Comparison of ENCODE assay signal across 9 mouse cellular contexts in genomic region chr6:34034577-34035461, GRCm38 (mm10). TPM values are rescaled to one million over a fixed set of nuclear protein-coding genes. Genes with fewer than 3 reads are reported as not detected.
DNase-seq lines count a peak whose midpoint lies in the region; ATAC-seq and TF ChIP-seq lines count a peak whose summit lies in the region.
"Had no signal": no experiment of that assay in that cellular context is flagged by ENCODE, and none has a peak within 500 bp of the region (broad histone marks: within the 10 kb centered on the region; RNA-seq: fewer than 3 reads in every experiment).

No protein-coding gene starts in this region.

- no peaks in the 10 kb centered on the region for H3K27me3 ChIP-seq in forebrain, embryonic 14.5 days (replicated peaks; ENCODE audit: control insufficient read depth, insufficient read depth, low read length)
- H3K27me3 ChIP-seq in forebrain, embryonic 12.5 days = no peaks in the 10 kb centered on the region
- no peaks in the 10 kb centered on the region for H3K27me3 ChIP-seq in lung, embryonic 15.5 days
- no peaks in the 10 kb centered on the region for H3K27me3 ChIP-seq in kidney, postnatal 0 days (ENCODE audit: insufficient read depth, low read length)

- TF ChIP-seq CTCF in lung, adult 2 months (IDR thresholded peaks at IDR 0.05; ENCODE audit: insufficient read depth, low read length) = no peak
- TF ChIP-seq CTCF in kidney, postnatal 0 days (IDR thresholded peaks at IDR 0.05; ENCODE audit: low read depth) = no peak

- TF ChIP-seq POLR2A in lung, adult 2 months (IDR thresholded peaks at IDR 0.05; ENCODE audit: borderline replicate concordance, extremely low read depth, low read depth, low read length) = no peak

- DNase-seq in forebrain, embryonic 14.5 days (ENCODE audit: low spot score) = peak; percentile 36
- no peak for DNase-seq in lung, adult 2 months
- DNase-seq in kidney, postnatal 0 days (ENCODE audit: low spot score) = peak; percentile 82
- DNase-seq in lung, postnatal 4 days = peak; percentile 31 to 77
- no peak for DNase-seq in ovary, postnatal 36 days (ENCODE audit: low spot score)
- DNase-seq: gastrocnemius, postnatal 36 days had no signal

- H3K4me3 ChIP-seq in forebrain, embryonic 14.5 days (ENCODE audit: low read depth, low read length) = no peak overlapping the region
- H3K4me3 ChIP-seq in forebrain, embryonic 12.5 days (replicated peaks) = no peak overlapping the region
- H3K4me3 ChIP-seq in lung, embryonic 15.5 days = no peak overlapping the region
- no peak overlapping the region for H3K4me3 ChIP-seq in lung, adult 2 months (replicated peaks; ENCODE audit: extremely low read depth, low read depth, low read length)
- H3K4me3 ChIP-seq in kidney, postnatal 0 days (replicated peaks; ENCODE audit: low read depth, low read length) = no peak overlapping the region

- no peaks in the 10 kb centered on the region for H3K36me3 ChIP-seq in forebrain, embryonic 14.5 days (ENCODE audit: control insufficient read depth, insufficient read depth, low read length)
- no peaks in the 10 kb centered on the region for H3K36me3 ChIP-seq in forebrain, embryonic 12.5 days (replicated peaks)
- no peaks in the 10 kb centered on the region for H3K36me3 ChIP-seq in lung, embryonic 15.5 days
- no peaks in the 10 kb centered on the region for H3K36me3 ChIP-seq in kidney, postnatal 0 days (ENCODE audit: insufficient read depth, low read length)

- no peak overlapping the region for H3K27ac ChIP-seq in forebrain, embryonic 14.5 days (ENCODE audit: low read depth, low read length)
- no peak overlapping the region for H3K27ac ChIP-seq in forebrain, embryonic 12.5 days
- peak overlapping the region; percentile 65 for H3K27ac ChIP-seq in lung, embryonic 15.5 days
- no peak overlapping the region for H3K27ac ChIP-seq in kidney, postnatal 0 days

- 47% methylated on average over 15 of the region's 15 CpGs for WGBS in forebrain, embryonic 14.5 days
- 52% methylated on average over 15 of the region's 15 CpGs for WGBS in forebrain, embryonic 12.5 days
- WGBS in lung, embryonic 15.5 days = 17% methylated on average over 15 of the region's 15 CpGs
- WGBS in lung, adult 2 months = 35% methylated on average over 15 of the region's 15 CpGs
- WGBS in kidney, postnatal 0 days = 32% methylated on average over 15 of the region's 15 CpGs

- H3K9me3 ChIP-seq in forebrain, embryonic 14.5 days (replicated peaks; ENCODE audit: control insufficient read depth, low read length) = no peaks in the 10 kb centered on the region
- no peaks in the 10 kb centered on the region for H3K9me3 ChIP-seq in forebrain, embryonic 12.5 days
- H3K9me3 ChIP-seq in lung, embryonic 15.5 days = no peaks in the 10 kb centered on the region
- H3K9me3 ChIP-seq in kidney, postnatal 0 days (replicated peaks; ENCODE audit: low read length) = no peaks in the 10 kb centered on the region

- H3K9ac ChIP-seq in forebrain, embryonic 14.5 days (ENCODE audit: low read length) = no peak overlapping the region
- H3K9ac ChIP-seq in forebrain, embryonic 12.5 days = no peak overlapping the region
- no peak overlapping the region for H3K9ac ChIP-seq in lung, embryonic 15.5 days
- no peak overlapping the region for H3K9ac ChIP-seq in kidney, postnatal 0 days (ENCODE audit: low read depth, low read length)

- 0 out of 2 replicates have a peak, but pooled peaks cover under 1% of the 10 kb centered on the region for H3K4me1 ChIP-seq in forebrain, embryonic 14.5 days (ENCODE audit: control insufficient read depth, insufficient read depth, low read length)
- H3K4me1 ChIP-seq in forebrain, embryonic 12.5 days = peaks cover 11% of the 10 kb centered on the region; the same call in 1 of the 2 replicates
- peaks cover 22% of the 10 kb centered on the region for H3K4me1 ChIP-seq in lung, embryonic 15.5 days
- H3K4me1 ChIP-seq in lung, adult 2 months (ENCODE audit: control insufficient read depth, insufficient read depth, low read length) = no peaks in the 10 kb centered on the region; the same call in 1 of the 2 replicates
- H3K4me1 ChIP-seq in kidney, postnatal 0 days (replicated peaks; ENCODE audit: insufficient read depth, low read length) = no peaks in the 10 kb centered on the region

- H3K4me2 ChIP-seq in forebrain, embryonic 14.5 days (ENCODE audit: low read length) = no peak overlapping the region
- H3K4me2 ChIP-seq in forebrain, embryonic 12.5 days = no peak overlapping the region
- no peak overlapping the region for H3K4me2 ChIP-seq in lung, embryonic 15.5 days
- H3K4me2 ChIP-seq in kidney, postnatal 0 days (ENCODE audit: low read length) = no peak overlapping the region

- 0 out of 2 replicates have a peak, but pooled peaks have one; percentile 23 for ATAC-seq in forebrain, embryonic 14.5 days
- no peak for ATAC-seq in forebrain, embryonic 12.5 days (ENCODE audit: low FRiP score)
- ATAC-seq in lung, embryonic 15.5 days (ENCODE audit: borderline replicate concordance, extremely low read depth, low FRiP score, low TSS enrichment) = peak; percentile 77
- peak; percentile 84 for ATAC-seq in kidney, postnatal 0 days (replicated peaks; ENCODE audit: low FRiP score, low read depth)
- ATAC-seq in granulocyte monocyte progenitor cell, adult 5-6 weeks (replicated peaks; ENCODE audit: poor library complexity, severe bottlenecking) = no peak

RNA-seq across cellular contexts. Expression of gene Lrguk, which starts 5.6 kb away (rescaled TPM):
- polyA plus RNA-seq in forebrain, embryonic 14.5 days (2014; fragmentation: Nextera tagmentation; extraction: Ambion mirVana) = 1.0 and 1.1 TPM in 2 replicates
- polyA plus RNA-seq in forebrain, embryonic 12.5 days (2016; fragmentation: Nextera tagmentation; extraction: Ambion mirVana) = 0.90 and 0.98 TPM in 2 replicates
- polyA plus RNA-seq in lung, embryonic 15.5 days (2015; fragmentation: Nextera tagmentation; extraction: Ambion mirVana) = 2.6 and 3.2 TPM in 2 replicates
- 1.5 and 2.1 TPM in 2 replicates for polyA plus RNA-seq in lung, adult 2 months (2012; rRNA removed)
- 1.2 and 1.3 TPM in 2 replicates for polyA plus RNA-seq in kidney, postnatal 0 days (2015; fragmentation: Nextera tagmentation; extraction: Ambion mirVana)
- total RNA-seq in granulocyte monocyte progenitor cell, adult 5-6 weeks (2014; fragmentation: Nextera tagmentation) = 0.88 TPM in 1 of 2 replicates, not detected in the other
- total RNA-seq in granulocyte monocyte progenitor cell, adult 5-6 weeks (2017) = 0.04 TPM in 1 of 2 replicates, not detected in the other

Comparison
In these comparisons a context has a peak if more than half of its experiments do, and no peak if none do; other contexts are left out.
1. ATAC-seq: peak in forebrain, embryonic 14.5 days (single experiment), lung, embryonic 15.5 days (single experiment) and kidney, postnatal 0 days (single experiment); none in forebrain, embryonic 12.5 days (single experiment) and granulocyte monocyte progenitor cell, adult 5-6 weeks (single experiment).
2. DNase-seq: peak in forebrain, embryonic 14.5 days (single experiment), kidney, postnatal 0 days (single experiment) and lung, postnatal 4 days (2 of 2); none in lung, adult 2 months (single experiment) and ovary, postnatal 36 days (single experiment).